Mouse (Mus musculus) heart, postnatal 0 days (tissue): ENCODE measurements around the gene Abhd12.

Source experiments
- CTCF ChIP-seq: IDR thresholded peaks from 2 replicates; pipeline ENCODE4 v1.5.1; 2016; ENCODE audit warnings: antibody characterized with exemption, control low read depth, low read depth
- EP300 ChIP-seq: IDR thresholded peaks from 2 replicates; pipeline ENCODE4 v1.6.1; 2016; ENCODE audit warnings: antibody characterized with exemption, low read depth

DNA sequence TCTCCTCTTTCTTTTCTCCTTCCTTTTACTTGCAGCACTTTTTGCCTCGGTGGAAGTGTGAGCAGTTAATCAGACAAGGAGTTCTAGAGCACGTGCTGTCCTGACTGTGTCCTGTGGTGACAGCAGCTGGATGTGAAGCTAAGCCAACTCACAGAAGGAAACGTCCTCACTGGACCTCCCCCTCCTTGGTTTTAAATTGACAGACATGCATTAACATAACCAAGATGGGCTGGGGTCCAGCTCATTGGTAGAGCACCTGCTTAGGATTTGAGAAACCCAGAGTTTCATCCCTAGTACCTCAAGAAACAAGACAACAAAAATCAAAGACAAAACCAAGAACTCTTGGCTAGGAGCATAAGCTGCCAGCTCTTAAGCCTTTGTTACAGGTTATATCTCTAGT is 26.3 kb upstream of the Abhd12 start:
- TF ChIP-seq CTCF (no peak), EP300 (no peak)
